Mouse (Mus musculus): ENCODE measurements around the gene Gm5796. TPM values are rescaled to one million over a fixed set of nuclear protein-coding genes. Genes with fewer than 3 reads are reported as not detected.
"Not testable (repeated sequence)": the region's sequence is repeated elsewhere in the genome, so short reads cannot be mapped to it uniquely, and the experiment has no call there.

Gene Gm5796
- 0.43 and 0.55 TPM in 2 replicates for polyA plus RNA-seq (2016; fragmentation: Nextera tagmentation; extraction: Ambion mirVana)

- not testable (repeated sequence) for DNase-seq (ENCODE audit: low spot score); H3K4me1 ChIP-seq; H3K4me3 ChIP-seq; H3K9me3 ChIP-seq (replicated peaks); H3K27ac ChIP-seq (replicated peaks); H3K27me3 ChIP-seq (ENCODE audit: low read depth, poor library complexity, severe bottlenecking); H3K36me3 ChIP-seq
- WGBS = 89% methylated on average over 1 of the region's 3 CpGs
Measured at GRCm38 (mm10) chr14:4023641-4024040, at the start of gene Gm5796. TSS of gene Gm5796 (plus strand) at chr14:4023941.

- H3K4me3 ChIP-seq; H3K9me3 ChIP-seq (replicated peaks); H3K27me3 ChIP-seq (ENCODE audit: low read depth, poor library complexity, severe bottlenecking); H3K36me3 ChIP-seq; H3K27ac ChIP-seq (replicated peaks); H3K4me1 ChIP-seq; DNase-seq (ENCODE audit: low spot score): not testable (repeated sequence)
- 56% methylated on average over 1 of the region's 3 CpGs for WGBS
Measured at GRCm38 (mm10) chr14:3998094-3998493, 25.6 kb upstream of the Gm5796 start, which contains the start of gene Gm3099. TSS of gene Gm3099 (plus strand) at chr14:3998394.

GRCm38 (mm10) chr14:4083820-4084219 is 60.1 kb downstream of the Gm5796 start, which contains the start of gene Gm3115:
TSS of gene Gm3115 (plus strand) at chr14:4084120.
- not testable (repeated sequence) for H3K27me3 ChIP-seq (ENCODE audit: low read depth, poor library complexity, severe bottlenecking); H3K27ac ChIP-seq (replicated peaks); H3K9me3 ChIP-seq (replicated peaks); H3K36me3 ChIP-seq; H3K4me3 ChIP-seq; H3K4me1 ChIP-seq; DNase-seq (ENCODE audit: low spot score)
- WGBS = 63% methylated on average over 3 of the region's 3 CpGs

Other genes starting within 250 kb of the Gm5796 start
- gene Gm3002, start 213.9 kb upstream of the Gm5796 start, polyA plus RNA-seq (2016; fragmentation: Nextera tagmentation; extraction: Ambion mirVana) = 0.29 and 0.41 TPM in 2 replicates
- not detected in 2 replicates for gene Gm3033, start 177.7 kb upstream of the Gm5796 start, polyA plus RNA-seq (2016; fragmentation: Nextera tagmentation; extraction: Ambion mirVana)
- gene Gm2916, start 139.8 kb upstream of the Gm5796 start, polyA plus RNA-seq (2016; fragmentation: Nextera tagmentation; extraction: Ambion mirVana) = 0.19 TPM in 1 of 2 replicates, not detected in the other
- not detected in 2 replicates for gene Gm3029, start 92.2 kb upstream of the Gm5796 start, polyA plus RNA-seq (2016; fragmentation: Nextera tagmentation; extraction: Ambion mirVana)
- gene Gm3095, start 60.4 kb upstream of the Gm5796 start, polyA plus RNA-seq (2016; fragmentation: Nextera tagmentation; extraction: Ambion mirVana) = not detected in 2 replicates
- not detected in 2 replicates for gene Gm3099, start 25.5 kb upstream of the Gm5796 start, polyA plus RNA-seq (2016; fragmentation: Nextera tagmentation; extraction: Ambion mirVana)
- not detected in 2 replicates for gene Gm3115, start 60.2 kb downstream of the Gm5796 start, polyA plus RNA-seq (2016; fragmentation: Nextera tagmentation; extraction: Ambion mirVana)
- gene Gm8108, start 86.6 kb downstream of the Gm5796 start, polyA plus RNA-seq (2016; fragmentation: Nextera tagmentation; extraction: Ambion mirVana) = 0.51 and 0.52 TPM in 2 replicates
- gene Gm3127, start 141.1 kb downstream of the Gm5796 start, polyA plus RNA-seq (2016; fragmentation: Nextera tagmentation; extraction: Ambion mirVana) = not detected in 2 replicates
- gene Gm2974, start 158.6 kb downstream of the Gm5796 start, polyA plus RNA-seq (2016; fragmentation: Nextera tagmentation; extraction: Ambion mirVana) = 0.81 and 1.5 TPM in 2 replicates
- not detected in 2 replicates for gene Gm3138, start 225.7 kb downstream of the Gm5796 start, polyA plus RNA-seq (2016; fragmentation: Nextera tagmentation; extraction: Ambion mirVana)

All from midbrain, embryonic 10.5 days (tissue).